Comparison of ENCODE assay signal across 8 mouse cellular contexts in genomic region chr6:72098691-72099090, GRCm38 (mm10). TPM values are rescaled to one million over a fixed set of nuclear protein-coding genes. Genes with fewer than 3 reads are reported as not detected.
A peak's percentile ranks its signal among the peaks of the same experiment; 100 is the strongest.
DNase-seq lines count a peak whose midpoint lies in the region; ATAC-seq lines count a peak whose summit lies in the region.

No protein-coding gene starts in this region.

- H3K4me2 ChIP-seq in forebrain, embryonic 12.5 days = peak overlapping the region; percentile 92
- peak overlapping the region; percentile 77 for H3K4me2 ChIP-seq in liver, embryonic 12.5 days

- H3K9me3 ChIP-seq in megakaryocyte, embryonic 14.5 days = no peaks in the 10 kb centered on the region
- no peaks in the 10 kb centered on the region for H3K9me3 ChIP-seq in forebrain, embryonic 12.5 days
- no peaks in the 10 kb centered on the region for H3K9me3 ChIP-seq in liver, embryonic 12.5 days (replicated peaks)

- H3K4me3 ChIP-seq in megakaryocyte, embryonic 14.5 days (replicated peaks) = peak overlapping the region; percentile 95
- peak overlapping the region; percentile 74 for H3K4me3 ChIP-seq in forebrain, embryonic 12.5 days (replicated peaks)
- H3K4me3 ChIP-seq in liver, embryonic 12.5 days = peak overlapping the region; percentile 97

- peak; percentile 48 to 84 for DNase-seq in adrenal gland, adult (ENCODE audit: inconsistent age in 2 of 2, low spot score in 1 of 2)
- DNase-seq in adrenal gland, adult 18-20 months (ENCODE audit: low spot score in 2 of 2) = no peak
- DNase-seq in gastrocnemius, postnatal 25 days = no peak
- no peak for DNase-seq in urinary bladder, adult 18-20 months (ENCODE audit: low spot score in 2 of 2)

- ATAC-seq in megakaryocyte, adult 5-6 weeks (ENCODE audit: poor library complexity, severe bottlenecking) = no peak
- no peak for ATAC-seq in forebrain, embryonic 12.5 days (ENCODE audit: low FRiP score)
- ATAC-seq in liver, embryonic 12.5 days = no peak

- H3K9ac ChIP-seq in forebrain, embryonic 12.5 days = peak overlapping the region; percentile 88; the same call in 1 of the 2 replicates
- peak overlapping the region; percentile 99 for H3K9ac ChIP-seq in liver, embryonic 12.5 days

- peaks cover under 1% of the 10 kb centered on the region for H3K36me3 ChIP-seq in megakaryocyte, embryonic 14.5 days (replicated peaks; ENCODE audit: low read length)
- H3K36me3 ChIP-seq in forebrain, embryonic 12.5 days (replicated peaks) = no peaks in the 10 kb centered on the region
- peaks cover 10% of the 10 kb centered on the region; the same call in 1 of the 2 replicates for H3K36me3 ChIP-seq in liver, embryonic 12.5 days

- H3K4me1 ChIP-seq in megakaryocyte, embryonic 14.5 days = peaks cover 74% of the 10 kb centered on the region
- H3K4me1 ChIP-seq in forebrain, embryonic 12.5 days = peaks cover 32% of the 10 kb centered on the region
- H3K4me1 ChIP-seq in liver, embryonic 12.5 days = peaks cover 68% of the 10 kb centered on the region

- H3K27me3 ChIP-seq in megakaryocyte, embryonic 14.5 days (replicated peaks) = peaks cover 16% of the 10 kb centered on the region
- no peaks in the 10 kb centered on the region for H3K27me3 ChIP-seq in forebrain, embryonic 12.5 days
- H3K27me3 ChIP-seq in liver, embryonic 12.5 days (replicated peaks) = no peaks in the 10 kb centered on the region

- 34% methylated on average over 2 of the region's 2 CpGs for WGBS in forebrain, embryonic 12.5 days
- WGBS in liver, embryonic 12.5 days (ENCODE audit: insufficient replicate concordance) = 23% methylated on average over 2 of the region's 2 CpGs

- no peak overlapping the region for H3K27ac ChIP-seq in forebrain, embryonic 12.5 days
- peak overlapping the region; percentile 95 for H3K27ac ChIP-seq in liver, embryonic 12.5 days

RNA-seq across cellular contexts. Expression of gene St3gal5, which starts 1.3 kb away (rescaled TPM):
- 100 to 1,000 TPM; 133 to 192 TPM for total RNA-seq in adrenal gland, adult 18-20 months (2021)
- polyA plus RNA-seq in megakaryocyte, embryonic 14.5 days (2012; ENCODE audit: insufficient read depth, low replicate concordance) = 10.8 and 22.3 TPM in 2 replicates
- total RNA-seq in megakaryocyte, adult 5-6 weeks (2015) = 57.9 and 69.2 TPM in 2 replicates
- total RNA-seq in megakaryocyte, adult 5-6 weeks (2017) = 73.5 and 121 TPM in 2 replicates
- polyA plus RNA-seq in forebrain, embryonic 12.5 days (2016; fragmentation: Nextera tagmentation; extraction: Ambion mirVana) = 34.1 and 37.1 TPM in 2 replicates
- polyA plus RNA-seq in liver, embryonic 12.5 days (2016; fragmentation: Nextera tagmentation; extraction: Ambion mirVana) = 166 and 181 TPM in 2 replicates
- 100 to 1,000 TPM in 1 of 2 experiments, 10 to 100 TPM in 1; 89.0 to 117 TPM for total RNA-seq in gastrocnemius, postnatal 25 days (2021)

Comparison
In these comparisons a context has a peak if more than half of its experiments do, and no peak if none do; other contexts are left out.
1. DNase-seq: peak in adrenal gland, adult (2 of 2); none in adrenal gland, adult 18-20 months (0 of 2), gastrocnemius, postnatal 25 days (single experiment) and urinary bladder, adult 18-20 months (0 of 2).
2. Peak in every context shown above with its lines, with median percentiles within 50 percentile points of each other: H3K4me3 ChIP-seq.